ENCODE assay signal across 10 mouse cellular contexts in the genomic region with DNA sequence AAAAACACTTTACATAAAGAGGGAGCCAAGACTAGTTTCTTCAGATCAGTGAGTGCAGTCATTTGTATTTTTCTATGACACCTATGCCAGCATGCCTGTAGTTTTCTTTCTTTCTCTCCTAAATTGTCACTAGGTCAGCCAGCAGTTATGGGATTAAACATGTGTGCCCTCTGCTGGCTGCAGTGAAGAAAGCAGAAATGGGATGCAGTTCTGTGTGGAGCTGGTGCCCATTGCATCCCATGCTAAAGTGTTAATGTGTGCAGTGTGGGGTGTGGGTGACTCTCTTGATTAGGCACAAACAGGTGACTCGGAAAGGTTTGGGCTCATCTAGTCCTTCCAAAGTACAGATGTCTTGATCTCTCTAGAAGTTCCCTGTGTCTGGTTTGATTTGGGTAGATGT. TPM values are rescaled to one million over a fixed set of nuclear protein-coding genes. Genes with fewer than 3 reads are reported as not detected.
DNase-seq lines count a peak whose midpoint lies in the region; ATAC-seq and TF ChIP-seq lines count a peak whose summit lies in the region.
"Had no signal": no experiment of that assay in that cellular context is flagged by ENCODE, and none has a peak within 500 bp of the region (broad histone marks: within the 10 kb centered on the region; RNA-seq: fewer than 3 reads in every experiment).

No protein-coding gene starts in this region.

- ATAC-seq in limb, embryonic 14.5 days (ENCODE audit: low FRiP score, low read depth): no peak
- no peak for ATAC-seq in forebrain, embryonic 15.5 days (replicated peaks)

- peak; percentile 69 for TF ChIP-seq CTCF in cortical plate, adult 2 months (IDR thresholded peaks at IDR 0.05; ENCODE audit: extremely low read depth, insufficient read depth, low read length)

- H3K27ac ChIP-seq in cortical plate, adult 2 months (ENCODE audit: insufficient read depth, low read length): no peak overlapping the region
- H3K27ac ChIP-seq in limb, embryonic 14.5 days (replicated peaks; ENCODE audit: low read depth, low read length): no peak overlapping the region
- H3K27ac ChIP-seq in forebrain, embryonic 15.5 days (replicated peaks): no peak overlapping the region
- H3K27ac ChIP-seq: embryonic facial prominence, embryonic 15.5 days; limb, embryonic 12.5 days had no signal

- H3K27me3 ChIP-seq in limb, embryonic 14.5 days (ENCODE audit: control insufficient read depth, insufficient read depth, low read length): no peaks in the 10 kb centered on the region
- no peaks in the 10 kb centered on the region for H3K27me3 ChIP-seq in forebrain, embryonic 15.5 days
- H3K27me3 ChIP-seq: embryonic facial prominence, embryonic 15.5 days; limb, embryonic 12.5 days had no signal

- H3K36me3 ChIP-seq in limb, embryonic 14.5 days (ENCODE audit: control insufficient read depth, insufficient read depth, low read length): peaks cover 27% of the 10 kb centered on the region
- H3K36me3 ChIP-seq in forebrain, embryonic 15.5 days: peaks cover 10% of the 10 kb centered on the region

- DNase-seq in heart, postnatal 10 days: peak; percentile 35 to 63
- no peak for DNase-seq in heart, adult 8-10 months (ENCODE audit: low spot score)
- peak; percentile 21 for DNase-seq in urinary bladder, postnatal 14 days (ENCODE audit: low spot score)
- no peak for DNase-seq in urinary bladder, postnatal 36 days (ENCODE audit: low spot score in 2 of 2)
- peak; percentile 27 for DNase-seq in limb, embryonic 14.5 days (ENCODE audit: low spot score)
- peak; percentile 34 for DNase-seq in right cerebral cortex, postnatal 4 days

- no peak overlapping the region for H3K9ac ChIP-seq in limb, embryonic 14.5 days (ENCODE audit: low read depth, low read length, severe bottlenecking)
- H3K9ac ChIP-seq in forebrain, embryonic 15.5 days (replicated peaks): no peak overlapping the region
- H3K9ac ChIP-seq: embryonic facial prominence, embryonic 15.5 days; limb, embryonic 12.5 days had no signal

- 75% methylated on average over 1 of the region's 1 CpGs for WGBS in limb, embryonic 14.5 days
- WGBS in forebrain, embryonic 15.5 days: 88% methylated on average over 1 of the region's 1 CpGs

- TF ChIP-seq POLR2A in cortical plate, adult 2 months (IDR thresholded peaks at IDR 0.05; ENCODE audit: extremely low read depth, insufficient read depth, low read length): no peak
- no peak for TF ChIP-seq POLR2A in limb, embryonic 14.5 days (IDR thresholded peaks at IDR 0.05; ENCODE audit: borderline replicate concordance, extremely low read depth, insufficient read depth, insufficient read length)

- intact Hi-C loops in heart, postnatal 10 days (cut with DNase I): loop anchor here (2.0 kb wide), 1 partner anchor 43 kb away; no protein-coding TSS in a partner anchor

- H3K4me1 ChIP-seq in cortical plate, adult 2 months (ENCODE audit: control insufficient read depth, insufficient read depth, low read length): no peaks in the 10 kb centered on the region
- H3K4me1 ChIP-seq in limb, embryonic 14.5 days (ENCODE audit: control insufficient read depth, insufficient read depth, low read length): no peaks in the 10 kb centered on the region
- H3K4me1 ChIP-seq in forebrain, embryonic 15.5 days: no peaks in the 10 kb centered on the region
- H3K4me1 ChIP-seq: embryonic facial prominence, embryonic 15.5 days; limb, embryonic 12.5 days had no signal

- H3K9me3 ChIP-seq in limb, embryonic 14.5 days (ENCODE audit: control insufficient read depth, low read length): no peaks in the 10 kb centered on the region
- H3K9me3 ChIP-seq in forebrain, embryonic 15.5 days: no peaks in the 10 kb centered on the region
- H3K9me3 ChIP-seq: embryonic facial prominence, embryonic 15.5 days; limb, embryonic 12.5 days had no signal

- no peak overlapping the region for H3K4me2 ChIP-seq in limb, embryonic 14.5 days (replicated peaks; ENCODE audit: low read depth, low read length, severe bottlenecking)
- no peak overlapping the region for H3K4me2 ChIP-seq in forebrain, embryonic 15.5 days (replicated peaks)
- H3K4me2 ChIP-seq: embryonic facial prominence, embryonic 15.5 days; limb, embryonic 12.5 days had no signal

- H3K4me3 ChIP-seq in cortical plate, adult 2 months (ENCODE audit: insufficient read depth, low read length): no peak overlapping the region
- H3K4me3 ChIP-seq in limb, embryonic 14.5 days (replicated peaks; ENCODE audit: low read length): no peak overlapping the region
- H3K4me3 ChIP-seq in forebrain, embryonic 15.5 days: no peak overlapping the region
- H3K4me3 ChIP-seq: embryonic facial prominence, embryonic 15.5 days; limb, embryonic 12.5 days had no signal

RNA-seq across cellular contexts. Expression of gene Plekhd1, which starts 11.1 kb away (rescaled TPM):
- total RNA-seq in heart, postnatal 10 days (2021): under 1 TPM; 0.25 to 0.60 TPM
- total RNA-seq in heart, adult 8-10 months (2022): under 1 TPM in 2 of 4 experiments, not detected in 2; 0.09 to 0.20 TPM
- polyA plus RNA-seq in cortical plate, adult 2 months (2012; rRNA removed): 2.3 and 2.6 TPM in 2 replicates
- 0.29 and 0.33 TPM in 2 replicates for polyA plus RNA-seq in limb, embryonic 14.5 days (2012; rRNA removed)
- polyA plus RNA-seq in limb, embryonic 14.5 days (2014; fragmentation: Nextera tagmentation; extraction: Ambion mirVana): 0.12 and 0.18 TPM in 2 replicates
- 0.46 and 0.89 TPM in 2 replicates for polyA plus RNA-seq in forebrain, embryonic 15.5 days (2015; fragmentation: Nextera tagmentation; extraction: Ambion mirVana)

RNA-seq across cellular contexts. Expression of gene Erh, which starts 37.2 kb away (rescaled TPM):
- total RNA-seq in heart, postnatal 10 days (2021): 10 to 100 TPM; 43.6 to 60.4 TPM
- total RNA-seq in heart, adult 8-10 months (2022): 10 to 100 TPM; 16.3 to 23.0 (median 21.1) TPM
- polyA plus RNA-seq in cortical plate, adult 2 months (2012; rRNA removed): 87.9 and 89.3 TPM in 2 replicates
- 290 and 355 TPM in 2 replicates for polyA plus RNA-seq in limb, embryonic 14.5 days (2012; rRNA removed)
- 285 and 294 TPM in 2 replicates for polyA plus RNA-seq in limb, embryonic 14.5 days (2014; fragmentation: Nextera tagmentation; extraction: Ambion mirVana)
- polyA plus RNA-seq in forebrain, embryonic 15.5 days (2015; fragmentation: Nextera tagmentation; extraction: Ambion mirVana): 315 and 344 TPM in 2 replicates

RNA-seq across cellular contexts. Expression of gene Slc39a9, which starts 37.7 kb away (rescaled TPM):
- total RNA-seq in heart, postnatal 10 days (2021): 10 to 100 TPM; 25.8 to 27.1 TPM
- 10 to 100 TPM; 13.7 to 17.9 (median 14.7) TPM for total RNA-seq in heart, adult 8-10 months (2022)
- polyA plus RNA-seq in cortical plate, adult 2 months (2012; rRNA removed): 28.8 and 31.0 TPM in 2 replicates
- polyA plus RNA-seq in limb, embryonic 14.5 days (2012; rRNA removed): 29.1 and 40.6 TPM in 2 replicates
- polyA plus RNA-seq in limb, embryonic 14.5 days (2014; fragmentation: Nextera tagmentation; extraction: Ambion mirVana): 26.9 and 28.0 TPM in 2 replicates
- 25.4 and 26.0 TPM in 2 replicates for polyA plus RNA-seq in forebrain, embryonic 15.5 days (2015; fragmentation: Nextera tagmentation; extraction: Ambion mirVana)

Comparison
In these comparisons a context has a peak if more than half of its experiments do, and no peak if none do; other contexts are left out.
1. DNase-seq: peak in heart, postnatal 10 days (2 of 2), urinary bladder, postnatal 14 days (single experiment), limb, embryonic 14.5 days (single experiment) and right cerebral cortex, postnatal 4 days (single experiment); none in heart, adult 8-10 months (single experiment) and urinary bladder, postnatal 36 days (0 of 2).